Mouse (Mus musculus) forebrain, embryonic 11.5 days (tissue): ENCODE data around the gene Cdc14b. TPM values are rescaled to one million over a fixed set of nuclear protein-coding genes. Genes with fewer than 3 reads are reported as not detected.

Experiments used
- ATAC-seq: fragments of 200-750 bp; cut with Nextera tagmentation; replicated peaks from 2 replicates; pipeline ENCODE4 v1.8.0; 2017; ENCODE audit warnings: moderate TSS enrichment; ENCODE audit not compliant: low FRiP score
- DNase-seq: peaks from one replicate; pipeline ENCODE4 v3.0.0-alpha.2; 2017; ENCODE audit warnings: low spot score
- H3K27ac ChIP-seq: fragments of 300-500 bp; sonication (generic); 2 replicates; pipeline ENCODE4 v1.5.1; 2014; ENCODE audit warnings: low read depth, low read length
- H3K27me3 ChIP-seq: fragments of 300-500 bp; sonication (generic); 2 replicates; pipeline ENCODE4 v1.6.1; 2014; ENCODE audit warnings: mild to moderate bottlenecking, low read length, mixed read lengths; ENCODE audit not compliant: control insufficient read depth, insufficient read depth
- H3K36me3 ChIP-seq: fragments of 300-500 bp; sonication (generic); 2 replicates; pipeline ENCODE4 v1.6.1; 2014; ENCODE audit warnings: mild to moderate bottlenecking, low read length, moderate library complexity, mixed read lengths; ENCODE audit not compliant: control insufficient read depth, insufficient read depth
- H3K4me1 ChIP-seq: fragments of 300-500 bp; sonication (generic); replicated peaks from 2 replicates; pipeline ENCODE4 v1.6.1; 2014; ENCODE audit warnings: low read length, mixed read lengths; ENCODE audit not compliant: control insufficient read depth, insufficient read depth
- H3K4me2 ChIP-seq: fragments of 300-500 bp; sonication (generic); 2 replicates; pipeline ENCODE4 v1.6.1; 2014; ENCODE audit warnings: low read depth, mild to moderate bottlenecking, low read length, moderate library complexity, mixed read lengths; ENCODE audit not compliant: severe bottlenecking
- H3K4me3 ChIP-seq: fragments of 300-500 bp; sonication (generic); 2 replicates; pipeline ENCODE4 v1.5.1; 2014; ENCODE audit warnings: low read depth, low read length
- H3K9ac ChIP-seq: fragments of 300-500 bp; sonication (generic); 2 replicates; pipeline ENCODE4 v1.6.1; 2014; ENCODE audit warnings: low read length
- H3K9me3 ChIP-seq: fragments of 300-500 bp; sonication (generic); 2 replicates; pipeline ENCODE4 v1.6.1; 2016; ENCODE audit warnings: low read length, mixed read lengths; ENCODE audit not compliant: control insufficient read depth
- WGBS: fragments of 180-500 bp; shearing (Covaris S2); extraction: QIAGEN DNeasy Blood & Tissue Kit; methylation state at CpG from one replicate; pipeline ENCODE4 v1.1.7; 2014; 5-methylcytosine and 5-hydroxymethylcytosine counted together
- polyA plus RNA-seq: library from polyadenylated mRNA; unstranded; fragments of >200 nt; fragmentation: Nextera tagmentation; extraction: Ambion mirVana; gene quantifications from 2 replicates; pipeline ENCODE4 v1.2.1, GENCODE M21; 2014

Gene Cdc14b
- polyA plus RNA-seq, 1 experiment from 2014 or later: 13.7 TPM

- 1% methylated on average over 71 of the region's 74 CpGs for WGBS
Observed at GRCm38 (mm10) chr13:64312024-64312915, 37.2 kb upstream of the Cdc14b start, which contains the start of gene Aaed1. Gene Aaed1 (minus strand): TSS chr13:64312710.

GRCm38 (mm10) chr13:64311266-64311665 is 36.2 kb upstream of the Cdc14b start:
- ATAC-seq (no peak), DNase-seq (no peak)
- H3K4me3 ChIP-seq: no peak overlapping the region
- H3K4me1 ChIP-seq: no peaks in the 10 kb centered on the region
- WGBS: 90% methylated on average over 1 of the region's 1 CpGs
- H3K27me3 ChIP-seq: no peaks in the 10 kb centered on the region
- no peak overlapping the region for H3K4me2 ChIP-seq
- no peaks in the 10 kb centered on the region for H3K9me3 ChIP-seq
- no peak overlapping the region for H3K27ac ChIP-seq
- no peak overlapping the region for H3K9ac ChIP-seq
- no peaks in the 10 kb centered on the region for H3K36me3 ChIP-seq

More at GRCm38 (mm10) chr13:64312024-64312915, 37.2 kb upstream of the Cdc14b start, which contains the start of gene Aaed1:
- peak within 1 kb of the TSS; percentile 65 for H3K9ac ChIP-seq
- no peaks in the 10 kb centered on the region for H3K9me3 ChIP-seq
- H3K36me3 ChIP-seq: no peaks in the 10 kb centered on the region
- ATAC-seq (peak; percentile 92), DNase-seq (peak; percentile 98)
- no peaks in the 10 kb centered on the region for H3K4me1 ChIP-seq
- peak within 1 kb of the TSS; percentile 54 for H3K4me2 ChIP-seq
- H3K27me3 ChIP-seq: no peaks in the 10 kb centered on the region
- H3K4me3 ChIP-seq: peak within 1 kb of the TSS; percentile 65
- peak within 1 kb of the TSS; percentile 84 for H3K27ac ChIP-seq

GRCm38 (mm10) chr13:64310585-64310984 is 35.5 kb upstream of the Cdc14b start:
- Histone ChIP-seq H3K4me3 (no peak overlapping the region), H3K4me2 (no peak overlapping the region), H3K9me3 (no peaks in the 10 kb centered on the region), H3K4me1 (no peaks in the 10 kb centered on the region), H3K27me3 (no peaks in the 10 kb centered on the region), H3K9ac (no peak overlapping the region), H3K27ac (no peak overlapping the region), H3K36me3 (no peaks in the 10 kb centered on the region)
- no peak for DNase-seq
- 91% methylated on average over 6 of the region's 6 CpGs for WGBS
- no peak for ATAC-seq

GRCm38 (mm10) chr13:64309842-64310241 is 34.8 kb upstream of the Cdc14b start:
- Histone ChIP-seq H3K36me3 (no peaks in the 10 kb centered on the region), H3K27ac (no peak overlapping the region), H3K27me3 (no peaks in the 10 kb centered on the region), H3K4me1 (no peaks in the 10 kb centered on the region), H3K4me3 (no peak overlapping the region), H3K9me3 (no peaks in the 10 kb centered on the region), H3K9ac (no peak overlapping the region), H3K4me2 (no peak overlapping the region)
- 84% methylated on average over 11 of the region's 11 CpGs for WGBS
- DNase-seq: no peak
- no peak for ATAC-seq

- Histone ChIP-seq H3K36me3 (no peaks in the 10 kb centered on the region), H3K27me3 (no peaks in the 10 kb centered on the region), H3K4me2 (no peak overlapping the region), H3K27ac (no peak overlapping the region), H3K4me3 (no peak overlapping the region), H3K9ac (no peak overlapping the region), H3K4me1 (no peaks in the 10 kb centered on the region), H3K9me3 (no peaks in the 10 kb centered on the region)
- 82% methylated on average over 5 of the region's 5 CpGs for WGBS
- ATAC-seq (no peak), DNase-seq (no peak)
Observed at GRCm38 (mm10) chr13:64309036-64309435, 33.9 kb upstream of the Cdc14b start.

- no peak for DNase-seq
- Histone ChIP-seq H3K4me3 (no peak overlapping the region), H3K4me1 (no peaks in the 10 kb centered on the region), H3K9ac (no peak overlapping the region), H3K27me3 (no peaks in the 10 kb centered on the region), H3K9me3 (no peaks in the 10 kb centered on the region), H3K36me3 (no peaks in the 10 kb centered on the region), H3K27ac (no peak overlapping the region), H3K4me2 (no peak overlapping the region)
- ATAC-seq: no peak
- 90% methylated on average over 5 of the region's 5 CpGs for WGBS
Observed at GRCm38 (mm10) chr13:64307508-64307907, 32.4 kb upstream of the Cdc14b start.

GRCm38 (mm10) chr13:64306078-64306477 is 31.0 kb upstream of the Cdc14b start:
- no peaks in the 10 kb centered on the region for H3K4me1 ChIP-seq
- 80% methylated on average over 3 of the region's 3 CpGs for WGBS
- no peak overlapping the region for H3K4me2 ChIP-seq
- H3K27ac ChIP-seq: no peak overlapping the region
- peak; percentile 66 for DNase-seq
- no peaks in the 10 kb centered on the region for H3K9me3 ChIP-seq
- H3K36me3 ChIP-seq: no peaks in the 10 kb centered on the region
- H3K4me3 ChIP-seq: no peak overlapping the region
- no peaks in the 10 kb centered on the region for H3K27me3 ChIP-seq
- no peak for ATAC-seq
- H3K9ac ChIP-seq: no peak overlapping the region

GRCm38 (mm10) chr13:64299069-64299468 is 24.0 kb upstream of the Cdc14b start:
- ATAC-seq: no peak
- 100% methylated on average over 1 of the region's 1 CpGs for WGBS
- no peak overlapping the region for H3K4me2 ChIP-seq

GRCm38 (mm10) chr13:64286791-64287190 is 11.7 kb upstream of the Cdc14b start:
- no peak for DNase-seq
- H3K4me3 ChIP-seq: no peak overlapping the region
- no peaks in the 10 kb centered on the region for H3K27me3 ChIP-seq
- H3K27ac ChIP-seq: no peak overlapping the region
- no peak overlapping the region for H3K9ac ChIP-seq
- 53% methylated on average over 4 of the region's 4 CpGs for WGBS
- no peaks in the 10 kb centered on the region; the same call in 1 of the 2 replicates for H3K9me3 ChIP-seq
- H3K4me2 ChIP-seq: no peak overlapping the region
- ATAC-seq: no peak
- H3K36me3 ChIP-seq: no peaks in the 10 kb centered on the region
- no peaks in the 10 kb centered on the region for H3K4me1 ChIP-seq

More at GRCm38 (mm10) chr13:64299069-64299468, 24.0 kb upstream of the Cdc14b start:
- Histone ChIP-seq H3K9ac (no peak overlapping the region), H3K4me3 (no peak overlapping the region), H3K27me3 (no peaks in the 10 kb centered on the region), H3K9me3 (no peaks in the 10 kb centered on the region), H3K36me3 (no peaks in the 10 kb centered on the region), H3K4me1 (no peaks in the 10 kb centered on the region), H3K27ac (no peak overlapping the region)
- no peak for DNase-seq
